Mouse (Mus musculus): ENCODE measurements at regions not wholly inside any gene's neighbourhood (a gene's known extent, or its start where the extent isn't known, plus 50 kb on each side); places are given as distances from the start of the nearest gene placed in this dataset.

- TF ChIP-seq CTCF (IDR thresholded peaks at IDR 0.05; ENCODE audit: low read depth) (no peak), EP300 (IDR thresholded peaks at IDR 0.05; ENCODE audit: low read depth) (no peak)
These were observed 3131.6 kb upstream of the Lrrc6 start for GRCm38 (mm10) chr15:69632306-69632705.
